Mouse (Mus musculus) kidney, postnatal 0 days (tissue): ENCODE data around the gene Srcin1. TPM values are rescaled to one million over a fixed set of nuclear protein-coding genes. Genes with fewer than 3 reads are reported as not detected.

ENCODE experiments used
- ATAC-seq: fragments of 200-750 bp; cut with Nextera tagmentation; replicated peaks from 2 replicates; pipeline ENCODE4 v1.8.0; 2017; ENCODE audit warnings: low read depth, moderate number of reproducible peaks, moderate TSS enrichment, moderate library complexity; ENCODE audit not compliant: low FRiP score
- DNase-seq: peaks from one replicate; pipeline ENCODE4 v3.0.0-alpha.2; 2016; ENCODE audit warnings: low spot score
- H3K27ac ChIP-seq: fragments of 300-500 bp; sonication (generic); 2 replicates; pipeline ENCODE4 v1.5.1; 2014; ENCODE audit warnings: mild to moderate bottlenecking
- H3K27me3 ChIP-seq: fragments of 300-500 bp; sonication (generic); 2 replicates; pipeline ENCODE4 v1.6.1; 2014; ENCODE audit warnings: low read length, mixed read lengths; ENCODE audit not compliant: insufficient read depth
- H3K36me3 ChIP-seq: fragments of 300-500 bp; sonication (generic); 2 replicates; pipeline ENCODE4 v1.6.1; 2014; ENCODE audit warnings: low read length, mixed read lengths; ENCODE audit not compliant: insufficient read depth
- H3K4me1 ChIP-seq: fragments of 300-500 bp; sonication (generic); replicated peaks from 2 replicates; pipeline ENCODE4 v1.6.1; 2014; ENCODE audit warnings: antibody characterized with exemption, low read length, mixed read lengths; ENCODE audit not compliant: insufficient read depth
- H3K4me2 ChIP-seq: fragments of 300-500 bp; sonication (generic); 2 replicates; pipeline ENCODE4 v1.6.1; 2014; ENCODE audit warnings: mild to moderate bottlenecking, low read length, moderate library complexity, mixed read lengths
- H3K4me3 ChIP-seq: fragments of 300-500 bp; sonication (generic); replicated peaks from 2 replicates; pipeline ENCODE4 v1.5.1; 2014; ENCODE audit warnings: low read depth, low read length
- H3K9ac ChIP-seq: fragments of 300-500 bp; sonication (generic); 2 replicates; pipeline ENCODE4 v1.6.1; 2014; ENCODE audit warnings: low read depth, low read length
- H3K9me3 ChIP-seq: fragments of 300-500 bp; sonication (generic); replicated peaks from 2 replicates; pipeline ENCODE4 v1.6.1; 2016; ENCODE audit warnings: low read length, inconsistent platforms, mixed read lengths
- CTCF ChIP-seq: IDR thresholded peaks from 2 replicates; pipeline ENCODE4 v1.5.1; 2016; ENCODE audit warnings: antibody characterized with exemption, low read depth, mild to moderate bottlenecking, moderate library complexity
- WGBS: fragments of 180-500 bp; shearing (Covaris S2); extraction: QIAGEN DNeasy Blood & Tissue Kit; methylation state at CpG from one replicate; pipeline ENCODE4 v1.1.7; 2014; 5-methylcytosine and 5-hydroxymethylcytosine counted together
- polyA plus RNA-seq: library from polyadenylated mRNA; unstranded; fragments of >200 nt; fragmentation: Nextera tagmentation; extraction: Ambion mirVana; gene quantifications from 2 replicates; pipeline ENCODE4 v1.2.1, GENCODE M21; 2015

Gene Srcin1
- polyA plus RNA-seq, 1 experiment from 2014 or later = 0.59 TPM

- TF ChIP-seq CTCF = peak; percentile 54
- DNase-seq (peak; percentile 74), ATAC-seq (no peak)
- peak overlapping the region; percentile 29 for H3K4me3 ChIP-seq
- no peaks in the 10 kb centered on the region for H3K9me3 ChIP-seq
- peak overlapping the region; percentile 42; the same call in 1 of the 2 replicates for H3K9ac ChIP-seq
- H3K27ac ChIP-seq = no peak overlapping the region
- H3K27me3 ChIP-seq = peaks cover 48% of the 10 kb centered on the region
- under 1% methylated on average over 36 of the region's 36 CpGs for WGBS
- H3K36me3 ChIP-seq = no peaks in the 10 kb centered on the region
- peak overlapping the region; percentile 59 for H3K4me2 ChIP-seq
- peaks cover 17% of the 10 kb centered on the region for H3K4me1 ChIP-seq
Measured at GRCm38 (mm10) chr11:97536835-97537579, 39.0 kb downstream of the Srcin1 start.

- peaks cover 17% of the 10 kb centered on the region for H3K4me1 ChIP-seq
Measured at GRCm38 (mm10) chr11:97536083-97536747, 39.8 kb downstream of the Srcin1 start.

GRCm38 (mm10) chr11:97535660-97536059 lies 40.3 kb downstream of the Srcin1 start:
- Histone ChIP-seq H3K4me3 (no peak overlapping the region), H3K9ac (no peak overlapping the region), H3K4me2 (no peak overlapping the region), H3K9me3 (no peaks in the 10 kb centered on the region), H3K27me3 (peaks cover 51% of the 10 kb centered on the region), H3K4me1 (peaks cover 17% of the 10 kb centered on the region), H3K27ac (no peak overlapping the region), H3K36me3 (no peaks in the 10 kb centered on the region)
- 52% methylated on average over 5 of the region's 5 CpGs for WGBS
- ATAC-seq (no peak), DNase-seq (no peak)
- no peak for TF ChIP-seq CTCF

More at GRCm38 (mm10) chr11:97536083-97536747, 39.8 kb downstream of the Srcin1 start:
- no peaks in the 10 kb centered on the region for H3K36me3 ChIP-seq
- no peak overlapping the region for H3K27ac ChIP-seq
- H3K9ac ChIP-seq = no peak overlapping the region
- 0 out of 2 replicates have a peak overlapping the region, but pooled peaks have one; percentile 29 for H3K4me3 ChIP-seq
- no peak for TF ChIP-seq CTCF
- H3K4me2 ChIP-seq = peak overlapping the region; percentile 59; the same call in 1 of the 2 replicates
- ATAC-seq (no peak), DNase-seq (no peak)
- 18% methylated on average over 35 of the region's 35 CpGs for WGBS
- H3K27me3 ChIP-seq = peaks cover 51% of the 10 kb centered on the region
- H3K9me3 ChIP-seq = no peaks in the 10 kb centered on the region

GRCm38 (mm10) chr11:97535308-97535630 lies 40.7 kb downstream of the Srcin1 start:
- peaks cover 51% of the 10 kb centered on the region for H3K27me3 ChIP-seq
- H3K4me2 ChIP-seq = no peak overlapping the region
- H3K9ac ChIP-seq = no peak overlapping the region
- peaks cover 17% of the 10 kb centered on the region for H3K4me1 ChIP-seq
- H3K9me3 ChIP-seq = no peaks in the 10 kb centered on the region
- ATAC-seq (no peak), DNase-seq (no peak)
- WGBS = 23% methylated on average over 5 of the region's 5 CpGs
- no peaks in the 10 kb centered on the region for H3K36me3 ChIP-seq
- no peak for TF ChIP-seq CTCF
- H3K27ac ChIP-seq = no peak overlapping the region
- no peak overlapping the region for H3K4me3 ChIP-seq

GRCm38 (mm10) chr11:97534442-97535307 lies 41.3 kb downstream of the Srcin1 start:
- Histone ChIP-seq H3K27me3 (peaks cover 51% of the 10 kb centered on the region), H3K4me1 (peaks cover 17% of the 10 kb centered on the region), H3K4me3 (peak overlapping the region; percentile 24), H3K4me2 (peak overlapping the region; percentile 44), H3K9ac (0 out of 2 replicates have a peak overlapping the region, but pooled peaks have one; percentile 13), H3K36me3 (no peaks in the 10 kb centered on the region), H3K9me3 (no peaks in the 10 kb centered on the region), H3K27ac (no peak overlapping the region)
- DNase-seq (no peak), ATAC-seq (no peak)
- 7% methylated on average over 91 of the region's 95 CpGs for WGBS
- TF ChIP-seq CTCF = no peak

- H3K4me1 ChIP-seq = peaks cover 17% of the 10 kb centered on the region
- no peaks in the 10 kb centered on the region for H3K36me3 ChIP-seq
- H3K27me3 ChIP-seq = peaks cover 51% of the 10 kb centered on the region
- H3K9me3 ChIP-seq = no peaks in the 10 kb centered on the region
- ATAC-seq (0 out of 2 replicates have a peak, but pooled peaks have one; percentile 9), DNase-seq (no peak)
- 38% methylated on average over 7 of the region's 7 CpGs for WGBS
- no peak for TF ChIP-seq CTCF
- no peak overlapping the region for H3K4me3 ChIP-seq
- no peak overlapping the region for H3K9ac ChIP-seq
- no peak overlapping the region for H3K27ac ChIP-seq
- H3K4me2 ChIP-seq = no peak overlapping the region
Measured at GRCm38 (mm10) chr11:97533653-97534052, 42.3 kb downstream of the Srcin1 start.
